Mouse (Mus musculus) forebrain, embryonic 13.5 days (tissue): ENCODE measurements around the gene Olfr1311. TPM values are rescaled to one million over a fixed set of nuclear protein-coding genes. Genes with fewer than 3 reads are reported as not detected.
"Not testable (repeated sequence)": the region's sequence is repeated elsewhere in the genome, so short reads cannot be mapped to it uniquely, and the experiment has no call there.

Source experiments
- ATAC-seq: fragments of 200-750 bp; cut with Nextera tagmentation; 2 replicates; pipeline ENCODE4 v1.8.0; 2017
- H3K27ac ChIP-seq: fragments of 300-500 bp; sonication (generic); 2 replicates; pipeline ENCODE4 v1.5.1; 2015; ENCODE audit warnings: inconsistent platforms, mild to moderate bottlenecking, moderate library complexity
- H3K27me3 ChIP-seq: fragments of 300-500 bp; sonication (generic); 2 replicates; pipeline ENCODE4 v1.6.1; 2015; ENCODE audit warnings: mild to moderate bottlenecking, inconsistent platforms
- H3K36me3 ChIP-seq: fragments of 300-500 bp; sonication (generic); 2 replicates; pipeline ENCODE4 v1.6.1; 2015; ENCODE audit warnings: mild to moderate bottlenecking, inconsistent platforms; ENCODE audit not compliant: poor library complexity, severe bottlenecking
- H3K4me1 ChIP-seq: fragments of 300-500 bp; sonication (generic); 2 replicates; pipeline ENCODE4 v1.6.1; 2015; ENCODE audit warnings: inconsistent platforms
- H3K4me2 ChIP-seq: fragments of 300-500 bp; sonication (generic); 2 replicates; pipeline ENCODE4 v1.6.1; 2015; ENCODE audit warnings: inconsistent platforms, mild to moderate bottlenecking, moderate library complexity
- H3K4me3 ChIP-seq: fragments of 300-500 bp; sonication (generic); 2 replicates; pipeline ENCODE4 v1.5.1; 2015; ENCODE audit warnings: mild to moderate bottlenecking, inconsistent platforms
- H3K9ac ChIP-seq: fragments of 300-500 bp; sonication (generic); 2 replicates; pipeline ENCODE4 v1.6.1; 2015; ENCODE audit warnings: mild to moderate bottlenecking, inconsistent platforms
- H3K9me3 ChIP-seq: fragments of 300-500 bp; sonication (generic); replicated peaks from 2 replicates; pipeline ENCODE4 v1.6.1; 2016; ENCODE audit warnings: inconsistent platforms
- WGBS: fragments of 180-500 bp; shearing (Covaris S2); methylation state at CpG from one replicate; pipeline ENCODE4 v1.1.7; 2015; 5-methylcytosine and 5-hydroxymethylcytosine counted together
- polyA plus RNA-seq: library from polyadenylated mRNA; unstranded; fragments of >200 nt; fragmentation: Nextera tagmentation; extraction: Ambion mirVana; gene quantifications from 2 replicates; pipeline ENCODE4 v1.2.1, GENCODE M21; 2015

Gene Olfr1311
- polyA plus RNA-seq = not detected in 2 replicates

DNA sequence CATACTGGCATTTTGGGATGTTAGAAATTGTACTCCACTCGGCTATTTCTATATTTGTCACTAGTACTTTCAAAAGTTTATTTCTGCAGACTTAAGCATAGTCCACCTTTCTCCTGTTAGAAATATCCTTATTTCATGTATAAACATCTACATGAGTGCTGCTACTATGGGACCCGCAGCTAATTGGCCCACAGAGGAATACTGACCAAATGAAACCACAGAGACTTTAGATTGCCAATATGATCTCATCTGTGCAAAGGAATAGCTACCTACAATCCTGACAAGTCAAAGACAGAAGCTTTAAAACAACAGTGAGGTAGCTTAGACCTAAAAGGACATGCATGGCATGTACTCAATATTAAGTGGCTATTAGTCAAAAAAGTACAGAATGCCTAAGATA is at the start of gene Olfr1311:
Gene Olfr1311, minus strand, starts transcription at position 101 of the 400 bp plus-strand sequence.
- Histone ChIP-seq H3K9me3 (no peaks in the 10 kb centered on the region), H3K4me3 (no peak within 1 kb of the TSS), H3K4me2 (no peak within 1 kb of the TSS), H3K27ac (no peak within 1 kb of the TSS), H3K9ac (no peak within 1 kb of the TSS), H3K36me3 (no peaks in the 10 kb centered on the region), H3K4me1 (no peaks in the 10 kb centered on the region), H3K27me3 (no peaks in the 10 kb centered on the region)
- WGBS = 90% methylated on average over 2 of the region's 2 CpGs
- no peak for ATAC-seq

DNA sequence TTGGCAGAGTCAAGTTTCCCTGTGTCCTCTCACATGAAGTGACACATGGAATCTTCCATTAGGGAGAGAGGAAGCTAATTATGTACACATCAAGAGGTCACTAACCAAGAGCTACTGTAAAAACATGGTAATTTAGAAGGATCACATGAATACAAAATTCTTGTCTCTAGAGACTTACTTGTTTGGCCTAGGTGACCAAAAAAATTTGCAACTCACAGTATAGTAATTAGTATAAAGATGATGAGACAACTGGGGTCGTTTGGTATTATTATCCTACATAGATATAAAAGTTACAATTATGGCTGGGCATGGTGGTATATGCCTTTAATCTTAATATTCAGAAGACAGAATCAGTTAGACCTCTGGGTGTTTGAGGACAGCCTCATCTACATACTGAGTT is 25.9 kb upstream of the Olfr1311 start, which contains the start of gene Olfr1312:
Gene Olfr1312, minus strand, starts transcription at position 101 of the 400 bp plus-strand sequence.
- Histone ChIP-seq H3K27ac (no peak within 1 kb of the TSS), H3K4me2 (no peak within 1 kb of the TSS), H3K27me3 (no peaks in the 10 kb centered on the region), H3K4me3 (no peak within 1 kb of the TSS), H3K9ac (no peak within 1 kb of the TSS), H3K9me3 (no peaks in the 10 kb centered on the region), H3K36me3 (no peaks in the 10 kb centered on the region), H3K4me1 (no peaks in the 10 kb centered on the region)
- no peak for ATAC-seq
- 49% methylated on average over 1 of the region's 1 CpGs for WGBS

DNA sequence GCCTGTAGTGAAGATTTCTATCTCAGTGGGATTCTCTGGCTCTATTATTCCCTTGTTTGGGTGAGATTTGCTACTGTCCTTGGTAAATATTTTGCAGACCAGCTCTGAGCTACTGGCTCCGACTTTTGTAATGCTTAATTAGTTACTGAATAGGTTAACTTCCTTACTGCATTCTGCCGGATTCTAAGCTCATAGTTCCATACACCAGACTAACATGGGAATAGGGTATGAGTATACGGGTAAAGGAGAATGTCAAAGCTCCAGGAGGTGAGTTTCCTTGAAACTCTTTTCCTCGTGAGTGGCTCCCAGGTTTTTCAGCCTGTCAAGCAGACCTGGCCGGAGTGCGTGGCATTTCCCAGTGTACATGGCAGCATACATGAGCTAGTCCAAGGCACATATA is 2.8 kb upstream of the Olfr1311 start:
- H3K36me3 ChIP-seq, H3K9ac ChIP-seq, ATAC-seq, H3K9me3 ChIP-seq, H3K27me3 ChIP-seq, H3K4me2 ChIP-seq, H3K27ac ChIP-seq, H3K4me1 ChIP-seq, H3K4me3 ChIP-seq: not testable (repeated sequence)
- WGBS = 55% methylated on average over 6 of the region's 6 CpGs

DNA sequence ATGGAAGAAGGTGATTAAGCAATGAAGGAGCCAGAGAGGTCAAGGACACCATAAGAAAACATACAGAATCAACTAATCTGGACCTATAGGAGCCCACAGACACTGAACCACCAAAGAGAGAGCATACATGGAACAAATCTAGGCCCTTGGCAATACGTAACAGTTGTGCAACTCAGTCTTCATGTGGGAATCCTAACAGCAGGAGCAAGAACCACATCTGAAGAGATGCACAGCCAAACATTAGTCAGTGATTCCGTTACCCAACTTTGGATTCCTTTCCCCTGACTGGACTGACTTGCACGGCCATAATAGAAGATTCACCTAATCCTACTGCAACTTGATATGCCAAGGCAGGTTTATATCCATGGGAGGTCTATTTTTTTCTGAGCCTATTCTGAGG is 9.3 kb downstream of the Olfr1311 start:
- Histone ChIP-seq H3K27me3 (no peaks in the 10 kb centered on the region), H3K36me3 (no peaks in the 10 kb centered on the region), H3K27ac (no peak overlapping the region), H3K4me2 (no peak overlapping the region), H3K9ac (no peak overlapping the region), H3K4me1 (no peaks in the 10 kb centered on the region), H3K9me3 (no peaks in the 10 kb centered on the region), H3K4me3 (no peak overlapping the region)
- 75% methylated on average over 3 of the region's 3 CpGs for WGBS
- ATAC-seq = no peak

DNA sequence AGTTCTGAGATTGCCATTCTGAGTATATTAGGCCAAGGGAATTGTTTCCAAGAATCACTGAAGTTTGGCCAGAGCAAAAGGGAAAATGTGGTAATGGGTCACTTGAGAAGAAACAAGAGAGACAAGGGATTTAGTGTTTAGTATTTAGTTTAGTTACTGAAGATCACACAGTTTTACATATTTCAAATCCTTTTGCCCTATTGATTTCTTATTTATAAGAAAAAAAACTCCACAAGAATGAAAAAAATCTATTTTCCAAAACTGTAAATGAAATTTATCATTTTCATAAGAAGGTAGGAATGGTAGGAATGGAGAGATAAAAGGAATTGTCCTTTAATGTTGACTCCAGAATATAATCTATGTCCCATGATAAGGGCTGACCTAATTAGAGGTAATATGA is 11.6 kb downstream of the Olfr1311 start, which contains the start of gene Olfr1310:
Gene Olfr1310, minus strand, starts transcription at position 101 of the 400 bp plus-strand sequence.
- H3K9ac ChIP-seq = no peak within 1 kb of the TSS
- H3K4me1 ChIP-seq = no peaks in the 10 kb centered on the region
- no peaks in the 10 kb centered on the region for H3K27me3 ChIP-seq
- H3K4me3 ChIP-seq = no peak within 1 kb of the TSS
- no peak for ATAC-seq
- no peaks in the 10 kb centered on the region for H3K9me3 ChIP-seq
- H3K36me3 ChIP-seq = no peaks in the 10 kb centered on the region
- H3K4me2 ChIP-seq = no peak within 1 kb of the TSS
- no peak within 1 kb of the TSS for H3K27ac ChIP-seq

DNA sequence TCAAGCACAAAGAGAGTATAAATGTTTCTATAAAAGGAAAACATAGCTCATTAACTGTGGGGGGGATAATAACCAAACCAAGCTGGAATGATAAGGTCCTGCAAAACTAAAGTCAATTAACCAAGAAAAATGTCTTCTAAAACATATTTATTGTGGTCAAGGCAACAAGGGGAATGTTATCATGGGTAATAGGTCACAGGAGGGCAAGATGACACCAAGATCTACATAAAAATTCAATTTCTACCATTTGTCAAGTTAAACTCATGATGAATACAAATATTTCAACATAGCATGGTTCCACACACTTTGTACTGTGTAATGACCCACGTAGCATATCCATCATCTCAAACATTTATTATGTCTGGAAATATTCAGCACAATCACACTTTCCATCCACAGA is 34.0 kb downstream of the Olfr1311 start, which contains the start of gene Olfr1309:
Gene Olfr1309, minus strand, starts transcription at position 101 of the 400 bp plus-strand sequence.
- no peaks in the 10 kb centered on the region for H3K27me3 ChIP-seq
- WGBS = 67% methylated on average over 1 of the region's 1 CpGs
- no peaks in the 10 kb centered on the region for H3K36me3 ChIP-seq
- ATAC-seq = no peak
- H3K4me3 ChIP-seq = no peak within 1 kb of the TSS
- no peaks in the 10 kb centered on the region for H3K4me1 ChIP-seq
- no peaks in the 10 kb centered on the region for H3K9me3 ChIP-seq
- H3K4me2 ChIP-seq = no peak within 1 kb of the TSS
- no peak within 1 kb of the TSS for H3K27ac ChIP-seq
- no peak within 1 kb of the TSS for H3K9ac ChIP-seq

Other genes starting within 250 kb of the Olfr1311 start
- not detected in 2 replicates for gene Olfr1302, start 247.0 kb downstream of the Olfr1311 start, polyA plus RNA-seq
- not detected in 2 replicates for gene Olfr1303, start 204.1 kb downstream of the Olfr1311 start, polyA plus RNA-seq
- gene Olfr1305, start 147.3 kb downstream of the Olfr1311 start, polyA plus RNA-seq = not detected in 2 replicates
- gene Olfr1306, start 108.1 kb downstream of the Olfr1311 start, polyA plus RNA-seq = not detected in 2 replicates
- 0.01 TPM in 2 replicates for gene Olfr1307, start 75.0 kb downstream of the Olfr1311 start, polyA plus RNA-seq
- gene Olfr1308, start 59.5 kb downstream of the Olfr1311 start, polyA plus RNA-seq = not detected in 2 replicates
- gene Olfr1309, start 34.1 kb downstream of the Olfr1311 start, polyA plus RNA-seq = not detected in 2 replicates
- not detected in 2 replicates for gene Olfr1310, start 11.7 kb downstream of the Olfr1311 start, polyA plus RNA-seq
- gene Olfr1312, start 25.8 kb upstream of the Olfr1311 start, polyA plus RNA-seq = not detected in 2 replicates
- not detected in 2 replicates for gene Olfr1313, start 53.4 kb upstream of the Olfr1311 start, polyA plus RNA-seq
- gene Olfr1314, start 72.4 kb upstream of the Olfr1311 start, polyA plus RNA-seq = not detected in 2 replicates
- gene Olfr1315-ps1, start 91.0 kb upstream of the Olfr1311 start, polyA plus RNA-seq = not detected in 2 replicates
- not detected in 2 replicates for gene Olfr1316, start 110.6 kb upstream of the Olfr1311 start, polyA plus RNA-seq
- not detected in 2 replicates for gene Olfr1317, start 115.9 kb upstream of the Olfr1311 start, polyA plus RNA-seq
- 0.06 TPM in 1 of 2 replicates, not detected in the other for gene Olfr1318, start 129.8 kb upstream of the Olfr1311 start, polyA plus RNA-seq
- 9.7 and 10.6 TPM in 2 replicates for gene Lpcat4, start 215.1 kb upstream of the Olfr1311 start, polyA plus RNA-seq
- not detected in 2 replicates for gene Nutm1, start 234.9 kb upstream of the Olfr1311 start, polyA plus RNA-seq
- 180 and 196 TPM in 2 replicates for gene Nop10, start 237.5 kb upstream of the Olfr1311 start, polyA plus RNA-seq
- gene Slc12a6, start 241.4 kb upstream of the Olfr1311 start, polyA plus RNA-seq = 11.8 and 14.7 TPM in 2 replicates
- not detected in 2 replicates for gene Gm21985, start 241.9 kb upstream of the Olfr1311 start, polyA plus RNA-seq